18 mouse cellular contexts compared by ENCODE assay signal in the genomic region with DNA sequence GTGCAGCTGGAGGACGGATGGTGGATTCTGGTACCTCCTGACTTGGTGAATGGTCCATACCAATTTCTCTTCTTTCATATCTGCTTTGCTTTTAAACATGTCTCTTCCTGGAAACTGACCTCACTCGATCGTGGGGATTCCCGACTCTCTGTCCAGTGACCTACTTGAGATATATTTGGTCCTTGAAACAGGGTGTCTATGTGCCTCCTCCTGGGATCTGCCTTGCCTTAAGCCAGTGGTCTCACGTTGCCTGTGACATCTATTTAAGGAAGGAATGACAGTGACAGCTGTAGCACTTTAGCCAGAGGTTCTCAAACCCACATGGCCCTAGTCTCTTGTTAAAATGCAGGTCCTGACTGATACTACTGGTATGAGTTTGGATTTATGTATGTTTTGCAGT.
DNase-seq lines count a peak whose midpoint lies in the region; ATAC-seq and TF ChIP-seq lines count a peak whose summit lies in the region.
"Had no signal": no experiment of that assay in that cellular context is flagged by ENCODE, and none has a peak within 500 bp of the region (broad histone marks: within the 10 kb centered on the region; RNA-seq: fewer than 3 reads in every experiment).

No protein-coding gene starts in this region.

- peaks cover 6% of the 10 kb centered on the region for H3K79me2 ChIP-seq in C2C12 (ENCODE audit: control insufficient read depth, insufficient read depth)

- no peaks in the 10 kb centered on the region for H3K9me3 ChIP-seq in hindbrain, embryonic 14.5 days (ENCODE audit: control insufficient read depth, low read length)
- no peaks in the 10 kb centered on the region for H3K9me3 ChIP-seq in hindbrain, postnatal 0 days (ENCODE audit: low read length)
- H3K9me3 ChIP-seq in limb, embryonic 10.5 days (replicated peaks), result no peaks in the 10 kb centered on the region
- H3K9me3 ChIP-seq: forebrain, embryonic 15.5 days; intestine, embryonic 15.5 days; limb, embryonic 12.5 days; megakaryocyte, embryonic 14.5 days had no signal

- H3K79me3 ChIP-seq in C2C12 (ENCODE audit: low read depth), result no peaks in the 10 kb centered on the region

- no peak for TF ChIP-seq CTCF in hindbrain, postnatal 0 days (IDR thresholded peaks at IDR 0.05; ENCODE audit: low read depth)
- no peak for TF ChIP-seq CTCF in C2C12 (IDR thresholded peaks at IDR 0.05; ENCODE audit: control insufficient read depth, insufficient read depth, insufficient read length)

- no peak overlapping the region for H3K4me3 ChIP-seq in hindbrain, embryonic 14.5 days (replicated peaks; ENCODE audit: low read length)
- H3K4me3 ChIP-seq in hindbrain, postnatal 0 days (ENCODE audit: low read length), result no peak overlapping the region
- H3K4me3 ChIP-seq in C2C12 (ENCODE audit: insufficient read depth, poor library complexity, severe bottlenecking), result no peak overlapping the region
- no peak overlapping the region for H3K4me3 ChIP-seq in limb, embryonic 10.5 days
- H3K4me3 ChIP-seq: forebrain, embryonic 15.5 days; intestine, embryonic 15.5 days; limb, embryonic 12.5 days; megakaryocyte, embryonic 14.5 days had no signal

- no peak for ATAC-seq in hindbrain, embryonic 14.5 days (ENCODE audit: low FRiP score)
- ATAC-seq in hindbrain, postnatal 0 days, result no peak
- ATAC-seq in megakaryocyte-erythroid progenitor cell, adult 5-6 weeks (replicated peaks; ENCODE audit: low FRiP score, low TSS enrichment, poor library complexity, severe bottlenecking), result no peak
- ATAC-seq: forebrain, embryonic 15.5 days; intestine, embryonic 15.5 days had no signal

- 82% methylated on average over 5 of the region's 5 CpGs for WGBS in hindbrain, embryonic 14.5 days
- WGBS in hindbrain, postnatal 0 days, result 77% methylated on average over 5 of the region's 5 CpGs
- WGBS in limb, embryonic 10.5 days, result 85% methylated on average over 5 of the region's 5 CpGs

- peaks cover 27% of the 10 kb centered on the region for H3K4me1 ChIP-seq in hindbrain, embryonic 14.5 days (replicated peaks; ENCODE audit: control insufficient read depth, insufficient read depth, low read length)
- H3K4me1 ChIP-seq in hindbrain, postnatal 0 days (ENCODE audit: insufficient read depth, low read length), result peaks cover 7% of the 10 kb centered on the region; the same call in 1 of the 2 replicates
- peaks cover 26% of the 10 kb centered on the region for H3K4me1 ChIP-seq in limb, embryonic 10.5 days
- H3K4me1 ChIP-seq: megakaryocyte, embryonic 14.5 days had no signal

- no peak overlapping the region for H3ac ChIP-seq in C2C12 (ENCODE audit: control insufficient read depth, insufficient read length, low read depth)

- peak; percentile 73 for DNase-seq in gastrocnemius, adult 18-20 months (ENCODE audit: low spot score)
- DNase-seq in gastrocnemius, postnatal 4 days (ENCODE audit: low spot score in 2 of 2), result no peak
- DNase-seq in hindbrain, embryonic 14.5 days (ENCODE audit: low spot score), result no peak
- DNase-seq in hindbrain, postnatal 0 days (ENCODE audit: low spot score), result no peak
- no peak for DNase-seq in limb, embryonic 10.5 days (ENCODE audit: low spot score)
- no peak for DNase-seq in lung, postnatal 14 days
- DNase-seq: adrenal gland, postnatal 10 days; cerebellum, adult 18-20 months; heart, postnatal 14 days; thymus, postnatal 4 days had no signal

- no peak overlapping the region for H3K4me2 ChIP-seq in hindbrain, embryonic 14.5 days (replicated peaks)
- no peak overlapping the region for H3K4me2 ChIP-seq in hindbrain, postnatal 0 days (ENCODE audit: low read depth, low read length)
- H3K4me2 ChIP-seq: forebrain, embryonic 15.5 days; intestine, embryonic 15.5 days had no signal

- H3K36me3 ChIP-seq in hindbrain, embryonic 14.5 days (replicated peaks; ENCODE audit: control insufficient read depth, insufficient read depth), result no peaks in the 10 kb centered on the region
- H3K36me3 ChIP-seq in hindbrain, postnatal 0 days (ENCODE audit: insufficient read depth, low read length), result no peaks in the 10 kb centered on the region
- peaks cover 4% of the 10 kb centered on the region for H3K36me3 ChIP-seq in C2C12 (ENCODE audit: control insufficient read depth, insufficient read depth)
- no peaks in the 10 kb centered on the region for H3K36me3 ChIP-seq in limb, embryonic 10.5 days
- H3K36me3 ChIP-seq: forebrain, embryonic 15.5 days; intestine, embryonic 15.5 days; limb, embryonic 12.5 days had no signal

- no peak overlapping the region for H3K9ac ChIP-seq in hindbrain, embryonic 14.5 days
- H3K9ac ChIP-seq in hindbrain, postnatal 0 days (replicated peaks; ENCODE audit: low read length), result no peak overlapping the region
- H3K9ac ChIP-seq: forebrain, embryonic 15.5 days; intestine, embryonic 15.5 days; liver, embryonic 14.5 days had no signal

- no peaks in the 10 kb centered on the region for H3K27me3 ChIP-seq in hindbrain, embryonic 14.5 days (ENCODE audit: control insufficient read depth, insufficient read depth, low read length)
- no peaks in the 10 kb centered on the region for H3K27me3 ChIP-seq in hindbrain, postnatal 0 days (ENCODE audit: insufficient read depth, low read length)
- H3K27me3 ChIP-seq in C2C12 (ENCODE audit: control insufficient read depth, insufficient read depth, insufficient read length), result no peaks in the 10 kb centered on the region
- H3K27me3 ChIP-seq in limb, embryonic 10.5 days (ENCODE audit: low read depth, poor library complexity, severe bottlenecking), result no peaks in the 10 kb centered on the region
- H3K27me3 ChIP-seq: forebrain, embryonic 15.5 days; intestine, embryonic 15.5 days; limb, embryonic 12.5 days; megakaryocyte, embryonic 14.5 days had no signal

- H3K27ac ChIP-seq in hindbrain, embryonic 14.5 days, result 0 out of 2 replicates have a peak overlapping the region, but pooled peaks have one; percentile 10
- H3K27ac ChIP-seq in hindbrain, postnatal 0 days, result no peak overlapping the region
- H3K27ac ChIP-seq in limb, embryonic 10.5 days, result peak overlapping the region; percentile 72; the same call in 1 of the 2 replicates
- H3K27ac ChIP-seq: forebrain, embryonic 15.5 days; intestine, embryonic 15.5 days; kidney, postnatal 0 days; liver, embryonic 14.5 days had no signal

TF ChIP-seq in C2C12, 6 proteins besides CTCF, POLR2A, EP300 and RAD21:
- TF ChIP-seq MYOD1 (IDR thresholded peaks at IDR 0.05; ENCODE audit: control insufficient read depth, insufficient read length, low read depth), result peak; percentile 61
- TF ChIP-seq USF1 (IDR thresholded peaks at IDR 0.05; ENCODE audit: low read depth), result no peak
TF ChIP-seq in C2C12: peak in this region for 1.
